Mouse (Mus musculus) left cerebral cortex, postnatal 4 days (tissue): ENCODE data around the gene Map2k2. TPM values are rescaled to one million over a fixed set of nuclear protein-coding genes. Genes with fewer than 3 reads are reported as not detected.
A peak's percentile ranks its signal among the peaks of the same experiment; 100 is the strongest.
"Not testable (repeated sequence)": the region's sequence is repeated elsewhere in the genome, so short reads cannot be mapped to it uniquely, and the experiment has no call there.

Source experiments
- DNase-seq: peaks from one replicate; pipeline ENCODE4 v3.0.0-alpha.2; 2022
- intact Hi-C: fragments of 180-260 bp; cut with DNase I; formaldehyde crosslinking; loops from one replicate; pipeline ENCODE4 v1.15.1; 2025
- total RNA-seq, 2 experiments: library from RNA; stranded (reverse); gene quantifications; 2 replicates each; pipeline ENCODE4 v1.2.3; 2021

The Map2k2 gene
- total RNA-seq, 2 experiments from 2014 or later = 153 to 167 TPM

DNA sequence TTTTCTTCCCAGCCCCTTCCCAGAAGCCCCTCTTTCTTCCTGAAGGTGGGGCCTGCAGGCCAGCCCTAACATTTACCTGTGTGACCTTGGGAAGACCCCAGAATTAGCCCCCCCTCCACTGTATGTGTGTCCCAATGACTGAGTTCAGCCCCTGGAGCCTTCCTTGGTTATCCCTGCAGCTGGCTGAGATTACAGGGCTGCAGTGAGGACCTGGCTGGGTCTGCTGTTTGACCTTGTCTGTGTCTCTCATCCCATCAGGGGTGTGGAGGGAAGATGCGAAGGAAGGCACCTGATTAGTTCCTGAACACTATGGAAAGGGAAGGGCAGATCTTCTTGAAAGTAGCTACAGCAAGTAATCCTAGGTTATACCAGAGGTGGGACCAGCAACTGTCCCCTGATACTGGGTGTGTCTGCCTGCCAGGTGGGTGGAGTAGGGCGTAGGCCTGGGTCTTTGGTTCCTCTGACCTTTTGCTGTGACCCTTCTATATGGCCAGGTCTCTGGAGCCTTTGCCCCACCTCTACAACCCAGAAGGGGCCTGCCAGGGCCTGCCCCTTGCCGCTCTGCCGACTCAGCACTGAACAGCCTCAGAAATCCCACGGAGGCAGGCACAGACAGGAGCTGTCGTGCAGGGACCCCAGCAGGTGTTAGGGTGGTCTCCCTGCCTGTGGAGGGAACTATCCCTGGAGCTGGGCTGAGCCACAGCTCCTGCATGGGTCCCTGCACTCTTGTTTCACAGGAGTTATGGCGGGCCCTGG is 35.9 kb downstream of the Map2k2 start:
- intact Hi-C loops = no loop called here

DNA sequence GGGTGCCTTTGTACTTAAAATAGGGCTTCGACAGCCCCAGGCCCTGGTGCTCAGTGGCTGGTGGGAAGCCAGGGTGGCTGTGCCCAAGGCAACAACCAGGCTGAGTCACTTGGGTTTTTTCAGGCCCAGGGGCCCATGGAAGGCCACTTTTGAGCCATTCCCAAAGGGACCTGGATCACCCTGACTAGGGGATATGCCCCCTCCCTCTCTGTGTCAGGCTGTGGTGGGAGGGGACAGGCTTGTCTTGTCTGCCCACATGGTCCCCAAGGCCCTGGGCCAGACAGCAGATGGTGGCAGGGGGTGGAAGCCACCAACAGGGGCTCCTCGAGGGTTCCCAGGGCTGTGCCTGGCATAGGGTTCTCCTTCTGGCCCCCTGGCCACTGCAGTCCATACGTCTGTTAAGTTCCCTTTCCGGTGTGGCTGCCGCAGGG is 36.9 kb downstream of the Map2k2 start:
- intact Hi-C loops = no loop called here
- DNase-seq = peak; percentile 64

More for the DNA sequence above, 35.9 kb downstream of the Map2k2 start:
- no peak for DNase-seq

DNA sequence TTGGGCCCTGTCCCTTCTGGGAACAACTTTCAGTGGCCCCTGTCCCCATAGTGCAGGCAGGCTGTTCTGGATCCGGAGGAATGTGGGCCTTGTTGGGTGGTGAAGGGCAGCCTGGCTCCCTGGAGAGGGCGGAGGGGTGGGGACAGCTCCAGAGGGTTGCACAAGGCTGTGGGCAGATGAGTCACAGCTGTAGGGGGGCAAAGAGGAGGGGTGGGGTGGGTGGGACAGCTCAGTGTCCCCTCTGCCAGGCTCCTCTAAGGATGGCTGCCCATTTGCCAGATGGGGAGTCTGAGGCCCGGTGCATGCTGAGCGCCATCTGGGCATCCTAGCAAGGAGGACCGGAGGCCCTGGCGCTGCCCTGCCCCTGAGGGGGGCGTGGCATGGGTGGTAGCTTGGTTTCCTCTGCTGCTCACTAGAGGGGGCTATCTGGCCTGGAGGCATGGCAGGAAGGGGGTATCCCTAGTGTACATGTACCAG is 37.5 kb downstream of the Map2k2 start:
- intact Hi-C loops = no loop called here
- no peak for DNase-seq

DNA sequence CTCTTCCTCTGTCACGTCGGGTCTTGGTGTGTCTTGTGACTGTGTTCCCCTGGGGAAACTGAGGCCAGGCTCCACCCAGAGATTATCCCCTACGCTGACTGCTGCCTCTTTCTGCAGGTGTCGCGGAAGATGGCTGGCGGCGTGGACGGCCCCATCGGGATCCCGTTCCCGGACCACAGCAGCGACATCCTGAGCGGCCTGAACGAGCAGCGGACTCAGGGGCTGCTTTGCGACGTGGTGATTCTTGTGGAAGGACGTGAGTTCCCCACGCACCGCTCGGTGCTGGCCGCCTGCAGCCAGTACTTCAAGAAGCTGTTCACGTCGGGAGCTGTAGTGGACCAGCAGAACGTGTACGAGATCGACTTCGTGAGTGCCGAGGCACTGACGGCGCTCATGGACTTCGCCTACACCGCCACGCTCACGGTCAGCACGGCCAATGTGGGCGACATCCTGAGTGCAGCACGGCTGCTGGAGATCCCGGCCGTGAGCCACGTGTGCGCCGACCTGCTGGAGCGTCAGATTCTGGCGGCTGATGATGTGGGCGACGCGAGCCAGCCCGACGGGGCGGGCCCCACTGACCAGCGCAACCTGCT is 38.2 kb downstream of the Map2k2 start:
- DNase-seq = no peak
- intact Hi-C loops = no loop called here

DNA sequence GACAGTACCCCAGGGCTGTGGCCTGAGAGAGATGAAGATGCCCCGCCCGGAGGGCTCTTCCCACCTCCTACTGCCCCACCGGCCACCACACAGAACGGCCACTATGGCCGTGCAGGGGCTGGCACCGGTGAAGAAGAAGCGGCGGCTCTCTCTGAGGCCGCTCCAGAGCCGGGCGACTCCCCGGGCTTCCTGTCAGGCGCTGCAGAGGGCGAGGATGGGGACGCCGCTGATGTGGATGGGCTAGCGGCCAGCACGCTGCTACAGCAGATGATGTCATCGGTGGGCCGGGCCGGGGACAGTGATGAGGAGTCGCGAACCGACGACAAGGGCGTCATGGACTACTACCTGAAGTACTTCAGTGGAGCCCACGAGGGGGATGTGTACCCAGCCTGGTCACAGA is 39.0 kb downstream of the Map2k2 start:
- intact Hi-C loops = no loop called here
- no peak for DNase-seq

DNA sequence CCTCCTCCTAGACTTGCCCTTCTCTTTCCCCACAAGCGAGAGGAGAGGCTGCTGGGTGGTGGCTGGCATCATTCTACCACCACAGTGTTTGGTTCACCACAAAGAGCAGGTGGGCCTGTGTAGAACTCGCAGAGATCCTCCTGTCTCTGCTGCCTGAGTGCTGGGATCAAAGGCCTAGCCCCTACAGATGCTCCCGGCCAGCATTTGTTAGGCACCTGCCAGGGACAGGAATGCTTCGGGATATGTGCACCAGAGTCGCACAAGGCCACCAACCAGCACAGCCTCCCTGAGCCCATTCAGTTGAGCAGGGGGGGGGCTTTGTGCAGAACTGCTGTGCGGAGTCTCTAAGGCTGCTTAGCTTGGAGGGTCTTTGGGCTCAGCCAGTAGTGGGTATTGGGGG is 39.6 kb downstream of the Map2k2 start:
- intact Hi-C loops = no loop called here

DNA sequence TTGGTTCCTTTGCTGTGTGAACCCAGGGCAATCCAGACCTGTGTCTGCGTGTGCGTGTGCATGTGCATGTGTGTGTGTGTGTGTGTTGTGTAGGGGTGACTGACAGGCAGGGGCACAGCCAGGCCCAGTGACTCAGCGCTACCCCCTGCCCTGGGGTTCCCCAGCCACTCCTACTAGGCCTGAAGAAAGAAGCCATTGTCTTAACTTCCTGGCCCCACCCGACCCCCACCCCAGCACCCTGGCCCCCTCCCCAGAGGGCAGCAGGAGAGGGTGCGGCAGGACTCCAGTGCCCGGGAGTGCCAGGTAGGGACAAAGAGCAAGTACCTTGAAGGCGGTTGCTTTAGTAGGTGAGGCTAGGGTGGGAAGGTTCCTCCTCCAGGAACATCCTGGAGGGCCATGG is 40.1 kb downstream of the Map2k2 start:
- intact Hi-C loops = no loop called here
- no peak for DNase-seq

More for the DNA sequence above, 39.6 kb downstream of the Map2k2 start:
- no peak for DNase-seq

DNA sequence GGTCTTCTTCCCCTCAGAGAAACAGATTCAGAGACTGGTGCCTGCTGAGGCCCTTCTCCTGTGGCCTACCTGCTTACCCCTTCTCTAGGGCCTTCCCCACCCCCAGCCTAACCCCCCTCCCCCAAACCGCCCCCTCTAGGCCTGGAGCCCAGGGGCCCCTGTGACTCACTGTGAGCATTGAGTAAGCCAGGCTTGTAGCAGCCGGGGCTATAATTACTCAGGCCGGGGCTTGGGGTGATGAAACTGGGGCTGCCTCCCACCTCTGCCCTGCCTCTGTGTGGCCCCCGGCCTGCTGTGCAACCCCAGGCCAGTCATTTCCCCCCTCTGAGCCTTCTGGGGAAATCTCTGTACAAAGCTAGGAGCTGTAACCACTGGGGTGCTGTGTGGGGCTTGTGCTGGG is 40.6 kb downstream of the Map2k2 start:
- no peak for DNase-seq
- intact Hi-C loops = no loop called here

DNA sequence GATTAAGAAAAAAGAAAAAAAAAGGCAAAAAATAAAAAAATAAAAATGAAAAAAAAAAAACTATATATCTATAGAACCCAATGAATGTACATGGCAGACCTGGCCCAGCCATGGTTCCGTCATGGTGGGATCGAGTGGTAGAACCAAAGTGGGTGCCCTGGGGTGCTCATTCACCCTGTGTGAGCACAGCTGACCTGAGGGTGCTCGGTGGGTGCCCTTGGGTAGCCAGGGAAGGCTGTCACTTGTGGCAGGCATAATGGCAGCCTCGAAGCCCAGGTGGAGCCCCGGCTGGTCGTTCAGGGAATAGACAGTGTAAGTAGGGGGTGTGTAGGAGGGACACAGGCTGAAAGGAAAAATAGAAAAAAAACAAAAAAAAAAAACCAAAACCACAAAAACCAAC is 45.5 kb downstream of the Map2k2 start:
- intact Hi-C loops = no loop called here
- no peak for DNase-seq

DNA sequence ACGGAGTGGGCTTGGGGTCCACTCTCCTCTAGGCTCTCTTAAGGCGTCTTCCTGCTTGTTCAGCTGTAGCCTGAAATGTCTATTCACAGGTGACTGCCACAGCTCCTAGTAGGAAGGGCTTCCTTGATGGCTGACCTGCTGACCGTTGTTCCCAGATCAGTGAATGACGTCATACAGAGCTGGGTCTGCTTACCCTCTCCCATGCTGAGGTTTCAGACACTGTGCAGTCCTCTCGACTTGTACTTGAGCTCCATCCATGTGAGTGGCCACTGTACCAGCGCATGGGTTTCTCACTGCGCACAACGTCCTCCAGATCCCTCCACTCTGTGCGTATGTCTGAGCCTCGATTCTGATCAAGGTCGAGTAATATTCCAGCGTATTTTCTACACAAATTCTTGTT is 46.9 kb downstream of the Map2k2 start:
- intact Hi-C loops = no loop called here
- no peak for DNase-seq

DNA sequence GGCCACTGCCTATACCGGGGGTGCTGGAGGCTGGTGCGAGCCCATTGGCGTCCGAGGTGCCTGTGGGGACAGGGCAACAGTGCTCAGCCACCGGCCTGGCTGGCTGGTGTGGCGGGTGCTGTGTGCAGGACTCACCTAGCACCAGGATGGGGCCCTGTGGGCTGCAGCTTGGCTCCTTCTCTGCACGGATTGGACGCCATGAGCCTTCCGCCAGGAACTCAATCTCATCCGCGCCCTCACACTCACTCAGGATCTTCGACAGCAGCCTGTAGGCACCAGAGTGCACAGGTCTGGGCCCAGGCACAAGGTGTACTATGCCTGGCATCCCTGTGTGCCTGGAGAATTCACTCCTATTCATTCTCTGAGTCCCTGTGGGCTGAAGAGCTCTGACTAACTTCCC is 48.6 kb downstream of the Map2k2 start:
- DNase-seq = no peak
- intact Hi-C loops = no loop called here

DNA sequence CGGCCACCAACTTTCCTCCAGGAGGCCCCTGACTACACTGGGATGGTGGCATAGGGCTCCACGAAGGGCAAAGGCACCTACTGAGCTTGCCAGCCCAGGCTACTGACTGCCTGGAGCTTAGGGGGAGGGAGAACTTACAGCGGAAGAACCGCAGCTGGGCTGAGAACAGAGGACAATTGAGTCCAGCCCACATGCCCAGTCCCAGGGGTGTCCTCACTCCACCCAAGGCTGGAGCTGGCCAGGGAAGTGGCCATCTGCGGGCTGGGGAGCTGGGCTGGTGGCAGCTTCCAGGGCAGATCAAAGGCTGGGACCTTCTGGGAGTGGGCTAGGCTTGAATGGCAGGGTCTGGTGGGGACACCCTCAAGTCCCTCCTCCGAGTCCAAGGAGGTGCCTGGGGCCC is 49.0 kb downstream of the Map2k2 start:
- intact Hi-C loops = no loop called here
- no peak for DNase-seq

DNA sequence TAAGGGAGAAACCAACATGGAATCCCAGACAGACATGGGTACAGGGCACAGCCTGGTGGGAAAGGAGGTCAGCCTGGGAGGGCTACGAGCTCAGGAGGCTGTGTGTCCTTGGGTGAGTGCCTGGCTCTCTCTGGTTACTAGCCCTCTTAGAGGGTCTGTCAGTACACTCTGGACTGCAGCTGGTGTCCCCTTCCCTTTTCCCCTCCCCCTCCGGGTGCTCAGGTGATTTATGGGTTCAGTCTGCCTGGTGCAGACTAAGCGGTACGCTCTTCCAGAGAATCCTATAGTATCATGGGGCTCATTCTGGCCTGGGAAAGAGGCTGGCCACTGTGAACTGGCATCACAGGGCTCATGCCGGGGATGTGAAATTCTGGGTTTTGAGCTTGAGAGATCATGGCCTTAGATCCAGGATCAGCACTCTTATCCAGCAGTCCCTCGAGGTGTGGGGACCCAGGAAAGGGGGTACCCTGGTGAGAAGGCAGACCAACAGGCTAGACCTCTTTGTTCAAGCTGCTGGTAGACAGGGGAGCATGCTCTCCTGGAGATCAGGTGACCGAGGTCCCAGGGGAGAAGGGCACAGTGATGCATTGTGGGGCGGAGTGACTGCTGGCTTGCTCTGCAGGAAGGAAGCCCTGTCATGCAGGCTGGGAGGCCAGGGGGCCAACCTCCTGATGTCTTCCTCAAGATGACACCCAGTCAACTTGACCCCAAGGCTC is 56.0 kb downstream of the Map2k2 start:
- intact Hi-C loops = no loop called here
- no peak for DNase-seq

DNA sequence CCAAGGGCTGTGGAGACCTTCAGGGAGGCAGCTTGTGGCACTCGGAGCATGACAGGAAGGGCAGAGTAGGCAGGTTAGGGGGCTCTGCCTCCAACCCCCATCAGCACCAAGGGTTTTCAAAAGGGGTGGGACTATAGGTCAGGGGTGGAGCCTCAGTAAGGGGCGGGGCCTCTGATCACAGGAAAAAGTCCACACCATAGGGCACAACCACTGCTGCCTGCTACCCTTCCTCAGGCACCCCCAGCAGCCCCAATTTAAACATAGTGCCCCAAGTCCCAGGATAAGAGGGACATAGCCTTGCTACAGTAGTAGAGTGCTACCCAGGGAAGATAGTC is 56.6 kb downstream of the Map2k2 start:
- DNase-seq = no peak
- intact Hi-C loops = no loop called here

DNA sequence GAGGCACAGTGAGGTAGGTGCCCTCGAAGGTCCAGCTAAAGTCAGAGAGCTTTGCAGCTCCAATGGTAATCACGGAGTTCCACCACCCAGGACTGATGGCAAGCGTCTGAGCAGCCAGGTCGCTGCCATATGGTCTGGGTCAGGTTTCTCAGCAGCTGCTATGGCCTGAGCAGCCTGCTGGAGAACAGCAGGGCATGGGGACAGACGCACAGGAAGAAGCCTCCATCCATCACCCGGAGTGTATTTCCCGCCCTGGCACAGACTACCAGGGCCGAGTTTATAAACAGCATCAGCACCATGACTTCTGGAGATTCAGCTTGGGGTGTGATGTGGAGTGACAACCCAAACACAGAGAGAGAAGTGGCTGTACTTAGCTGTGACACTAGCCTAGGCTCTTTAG is 59.4 kb downstream of the Map2k2 start:
- intact Hi-C loops = no loop called here
- no peak for DNase-seq

DNA sequence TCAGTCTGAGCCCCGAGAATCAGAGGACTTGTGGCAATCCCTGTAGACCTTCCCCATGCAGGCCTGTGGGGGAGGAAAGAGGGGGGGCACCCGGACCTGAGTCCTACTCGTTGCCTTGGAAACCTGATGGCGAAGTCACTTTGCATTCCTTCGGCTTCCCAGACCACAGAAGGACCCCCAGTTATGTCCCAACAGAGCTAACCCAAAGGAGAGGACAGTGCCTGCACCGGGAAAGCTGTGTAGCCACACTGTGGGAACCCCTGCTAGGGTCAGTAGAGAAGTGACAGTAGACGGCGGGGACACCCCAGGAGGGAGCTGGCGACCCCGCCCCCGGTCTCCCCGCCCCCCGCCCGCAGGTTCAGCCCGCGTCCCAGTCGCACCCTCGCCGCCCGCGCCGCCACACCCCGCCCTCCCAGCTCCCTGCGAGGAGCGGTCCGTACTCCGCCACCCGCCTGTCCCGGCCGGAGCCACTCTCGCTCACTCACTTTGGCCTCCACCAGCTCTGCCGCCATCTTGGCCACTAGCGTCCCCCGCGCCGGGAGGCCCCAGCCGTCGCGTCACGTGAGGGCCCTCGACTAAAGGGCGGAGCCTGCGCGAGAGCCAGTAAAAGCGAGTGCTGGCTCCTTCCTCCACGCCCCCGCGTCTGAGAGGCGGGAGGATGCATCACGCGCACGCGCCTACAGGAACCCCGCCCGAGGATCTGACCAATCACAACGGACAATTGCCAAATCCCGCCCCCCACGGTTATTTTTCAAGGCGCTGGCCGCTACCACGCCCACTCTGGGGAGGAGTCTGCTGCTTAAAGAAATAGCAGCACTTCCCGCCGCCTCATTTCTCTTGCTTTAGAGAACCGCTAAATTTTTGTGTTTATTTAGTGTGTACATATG is 61.7 kb downstream of the Map2k2 start, which contains the start of gene Pias4:
Gene Pias4 (minus strand): TSS at position 724 of the 887 bp plus-strand sequence.
- peak; percentile 100 for DNase-seq
- intact Hi-C loops = no loop called here

DNA sequence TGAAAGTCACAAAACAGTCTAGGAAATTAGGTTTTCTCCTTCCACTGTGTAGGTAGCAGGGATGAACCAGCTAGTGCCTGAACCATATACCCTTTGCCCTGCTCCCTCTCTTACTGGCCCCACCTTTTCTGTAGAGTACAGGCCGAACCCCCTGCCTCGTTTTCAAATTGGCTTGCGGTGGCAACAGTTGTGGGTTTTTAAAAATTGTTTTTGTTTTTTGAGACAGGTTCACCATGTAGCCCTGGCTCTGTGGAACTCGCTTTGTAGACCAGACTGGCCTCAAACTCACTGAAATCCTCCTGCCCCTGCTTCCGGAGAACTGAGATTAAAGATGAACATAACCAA is 62.3 kb downstream of the Map2k2 start:
- intact Hi-C loops = no loop called here
- no peak for DNase-seq

DNA sequence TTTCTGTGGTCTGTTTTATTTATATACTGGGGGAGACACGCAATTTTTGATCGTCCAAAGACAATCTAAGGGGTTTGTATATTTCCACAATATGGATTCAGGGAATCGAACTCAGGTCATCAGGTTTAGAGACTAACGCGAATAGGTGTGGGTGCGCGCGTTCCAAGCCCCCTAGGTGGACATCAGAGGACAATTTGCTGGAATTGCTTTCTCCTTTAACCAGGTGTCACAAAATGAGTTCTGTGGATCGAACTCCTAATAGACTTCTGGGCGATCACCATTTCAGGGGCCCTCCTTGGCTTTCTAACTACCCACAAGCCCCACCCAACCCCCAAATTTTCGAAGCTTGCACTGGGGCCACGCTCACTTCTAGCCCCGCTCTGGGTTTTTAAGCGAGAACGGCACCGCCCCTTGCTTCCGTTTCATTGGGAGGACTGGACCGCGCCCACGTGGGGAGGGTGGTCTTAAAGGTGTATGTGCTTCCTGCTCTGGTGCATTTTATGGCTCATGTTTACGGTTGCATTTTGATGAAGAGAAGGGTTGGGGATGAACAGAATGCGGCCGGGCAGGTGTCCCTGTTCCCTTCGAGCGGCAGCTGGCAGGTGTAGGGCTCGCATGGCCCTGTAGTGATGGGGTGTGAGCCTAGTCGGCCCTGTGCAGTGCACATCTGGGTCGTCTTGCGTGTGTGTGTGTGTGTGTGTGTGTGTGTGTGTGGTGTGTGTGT is 63.0 kb downstream of the Map2k2 start:
- peak; percentile 83 for DNase-seq
- intact Hi-C loops = no loop called here

DNA sequence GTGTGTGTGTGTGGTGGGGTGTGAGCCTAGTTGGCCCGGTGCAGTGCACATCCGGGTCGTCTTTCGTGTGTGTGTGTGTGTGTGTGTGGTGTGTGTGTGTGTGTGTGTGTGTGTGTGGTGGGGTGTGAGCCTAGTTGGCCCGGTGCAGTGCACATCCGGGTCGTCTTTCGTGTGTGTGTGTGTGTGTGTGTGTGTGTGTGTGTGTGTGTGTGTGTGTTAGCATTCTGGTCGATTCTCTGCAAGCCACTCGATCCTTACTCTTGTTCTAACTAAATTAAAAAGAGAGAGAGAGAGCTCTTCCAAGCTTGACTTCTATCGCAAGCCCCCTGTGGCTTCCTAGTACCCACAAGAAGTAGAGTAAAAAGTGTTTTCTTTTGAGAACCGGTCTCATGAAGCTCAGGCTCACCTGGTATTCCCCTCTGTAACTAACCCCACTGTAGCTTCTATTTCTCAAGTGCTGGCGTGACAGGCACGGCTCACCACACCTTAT is 63.7 kb downstream of the Map2k2 start:
- DNase-seq, intact Hi-C loops: not testable (repeated sequence)

DNA sequence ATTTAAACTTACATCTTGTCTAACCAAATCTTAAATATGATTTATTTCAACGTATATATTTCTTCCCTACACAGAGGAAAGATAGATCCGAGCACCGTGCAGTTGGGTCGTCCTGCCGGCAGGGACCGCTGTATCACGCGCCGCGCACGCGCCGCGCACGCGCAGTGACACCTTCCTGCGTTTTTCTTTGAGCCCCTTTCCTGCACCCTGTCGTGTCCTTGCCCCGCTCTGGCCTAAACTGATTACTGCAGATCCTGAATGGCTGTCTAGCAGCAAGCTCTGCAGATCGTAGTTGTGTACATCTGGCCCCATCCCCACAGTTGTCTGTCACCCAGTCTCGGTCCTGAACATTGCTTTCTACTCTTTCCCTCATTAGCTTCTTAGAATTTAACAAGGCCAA is 67.4 kb downstream of the Map2k2 start:
- peak; percentile 86 for DNase-seq
- intact Hi-C loops = no loop called here
